Mouse (Mus musculus) kidney, adult 2 months (tissue): Measurements from ENCODE around the gene Rps28.

Experiments used
- CTCF ChIP-seq: fragments of 200-500 bp; conservative IDR thresholded peaks from 2 replicates; pipeline ENCODE4 v1.5.1; 2011; ENCODE audit warnings: low read depth, mild to moderate bottlenecking, control low read depth, low read length, moderate library complexity, mixed read lengths; ENCODE audit not compliant: insufficient read depth, insufficient read length
- POLR2A ChIP-seq: fragments of 200-500 bp; IDR thresholded peaks from one replicate; pipeline ENCODE4 v1.6.1; 2011; ENCODE audit warnings: low read depth, low read length, control low read depth

- TF ChIP-seq CTCF (no peak), POLR2A (no peak)
Measured at GRCm38 (mm10) chr17:33788732-33789131, 35.6 kb downstream of the Rps28 start.
